Mouse (Mus musculus) adrenal gland, postnatal 36 days (tissue): ENCODE measurements around the gene Foxn2. TPM values are rescaled to one million over a fixed set of nuclear protein-coding genes. Genes with fewer than 3 reads are reported as not detected.
"Not testable (repeated sequence)": the region's sequence is repeated elsewhere in the genome, so short reads cannot be mapped to it uniquely, and the experiment has no call there.

Experiments
- DNase-seq, 2 experiments: peaks; one replicate each; pipeline ENCODE4 v3.0.0; 2021; ENCODE audit warnings: mixed read lengths in 1 of 2
- long read RNA-seq, 2 experiments: library from polyadenylated mRNA; stranded (forward); transcript quantifications; one replicate each; pipeline ENCODE4 v2.0.0; 2021; ENCODE audit warnings: borderline sequencing depth in 2 of 2
- total RNA-seq, 2 experiments: library from RNA; stranded (reverse); gene quantifications; 2 replicates each; pipeline ENCODE4 v1.2.3; 2021

Foxn2 gene
- 10 to 100 TPM; 20.7 to 25.4 TPM for total RNA-seq
- long read RNA-seq, experiment 1, partial matches to known transcripts = 0 of 4 reads
- long read RNA-seq, experiment 1, other reads (novel, unspliced or antisense) = 4 of 4 reads
- long read RNA-seq, experiment 2, partial matches to known transcripts = 0 of 4 reads
- long read RNA-seq, experiment 2, other reads (novel, unspliced or antisense) = 4 of 4 reads

DNA sequence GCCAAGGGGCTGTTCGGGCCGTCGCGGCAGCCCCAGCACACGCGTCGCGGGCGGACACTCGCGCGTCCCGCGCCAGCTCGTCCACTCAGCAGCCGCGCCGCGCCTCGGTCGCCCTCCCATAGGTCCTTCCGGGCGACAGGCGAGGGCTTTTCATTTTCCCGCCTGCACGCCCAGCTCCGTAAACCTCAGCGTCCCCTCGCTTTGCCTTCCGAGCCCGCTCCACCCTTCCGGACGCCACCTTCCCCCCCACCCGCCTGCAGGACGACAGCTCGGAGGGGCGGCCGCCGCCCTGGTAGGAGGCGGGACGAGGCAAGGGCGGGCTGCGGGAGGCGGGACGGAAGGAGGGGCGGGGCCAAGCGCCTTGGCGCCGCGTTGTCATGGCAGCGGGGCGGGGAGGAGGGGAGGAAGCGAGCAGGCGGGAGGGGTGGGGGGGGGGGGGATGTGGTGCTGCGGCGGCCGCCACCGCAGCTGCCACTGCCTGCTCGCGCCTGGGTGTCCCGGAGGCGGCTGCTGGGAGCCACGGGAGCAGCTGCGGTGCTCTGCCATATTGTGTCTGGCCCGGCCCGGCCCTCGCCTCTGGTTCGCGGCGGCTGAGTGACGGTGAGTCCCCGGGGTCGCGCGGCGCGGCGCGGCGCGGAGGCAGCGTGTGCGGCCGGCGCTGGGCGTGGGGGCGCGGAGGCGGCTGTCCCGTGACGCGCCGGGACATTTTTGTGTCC is at the start of gene Foxn2:
Foxn2 (plus strand) TSS at position 427 of the 716 bp plus-strand sequence.
- peak; percentile 98 to 99 for DNase-seq

GRCm38 (mm10) chr17:88397501-88397900 is 43.0 kb upstream of the Foxn2 start:
- no peak for DNase-seq

DNA sequence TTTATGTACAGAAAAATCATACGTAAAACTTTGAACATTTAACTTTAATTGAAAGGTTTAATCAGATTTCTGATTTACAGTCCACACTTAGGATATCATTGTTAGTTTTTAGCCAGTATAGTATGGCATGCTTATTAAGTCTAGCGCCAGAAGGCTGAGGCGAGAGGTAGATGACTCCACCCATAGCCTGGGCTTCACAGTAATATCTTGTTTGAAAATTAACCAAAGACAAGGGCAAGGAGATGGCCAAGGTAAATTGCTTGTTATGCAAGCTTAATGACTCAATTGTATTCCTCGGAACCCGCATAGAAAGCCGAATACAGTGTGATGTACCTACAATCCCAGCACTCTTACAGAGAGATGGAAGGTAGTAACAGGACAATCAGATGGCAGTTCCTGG is 42.4 kb upstream of the Foxn2 start:
- DNase-seq = no peak

- DNase-seq = no peak
Observed at GRCm38 (mm10) chr17:88398854-88399253, 41.7 kb upstream of the Foxn2 start.

- no peak for DNase-seq
Observed at GRCm38 (mm10) chr17:88400122-88400521, 40.4 kb upstream of the Foxn2 start.

GRCm38 (mm10) chr17:88400702-88401475 is 39.6 kb upstream of the Foxn2 start:
- no peak for DNase-seq

GRCm38 (mm10) chr17:88403269-88403668 is 37.2 kb upstream of the Foxn2 start:
- DNase-seq = no peak

- DNase-seq = no peak
Observed at GRCm38 (mm10) chr17:88404471-88404870, 36.0 kb upstream of the Foxn2 start.

- DNase-seq = no peak
Observed at GRCm38 (mm10) chr17:88405076-88405475, 35.4 kb upstream of the Foxn2 start.

GRCm38 (mm10) chr17:88409706-88410105 is 30.8 kb upstream of the Foxn2 start:
- no peak for DNase-seq

DNA sequence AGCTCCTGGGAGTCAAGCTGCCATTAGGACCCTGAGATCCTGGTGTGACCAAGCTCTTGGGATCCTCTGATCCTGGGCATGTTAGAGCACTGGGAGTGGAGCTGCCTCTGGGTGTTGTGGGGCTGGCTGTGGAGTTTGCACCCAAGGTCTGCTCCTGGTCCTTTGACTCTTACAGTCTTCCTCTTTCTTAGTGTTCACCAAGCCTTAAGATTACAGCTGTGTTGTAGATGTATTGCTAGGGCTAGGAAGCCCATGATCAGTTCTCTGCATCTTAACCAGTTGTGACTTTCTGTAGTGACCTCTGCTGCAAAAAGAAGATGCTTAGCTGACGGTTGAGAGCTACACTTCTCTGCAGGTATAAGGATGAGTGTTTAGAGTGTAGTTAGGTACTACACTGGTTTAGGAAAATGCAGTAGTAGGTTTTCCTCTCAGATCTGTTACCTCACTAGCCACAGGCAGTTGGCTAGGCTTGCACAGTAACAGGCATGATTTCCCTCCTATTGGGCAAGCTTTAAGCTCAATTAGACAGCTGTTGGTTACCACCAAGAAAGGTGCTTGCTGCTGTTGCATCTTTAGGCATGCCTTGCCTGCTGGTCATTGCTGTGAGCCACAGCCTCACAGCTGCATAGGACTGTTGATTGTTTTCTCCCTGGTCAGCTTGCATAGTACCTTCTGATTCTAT is 27.2 kb upstream of the Foxn2 start:
- no peak for DNase-seq

DNA sequence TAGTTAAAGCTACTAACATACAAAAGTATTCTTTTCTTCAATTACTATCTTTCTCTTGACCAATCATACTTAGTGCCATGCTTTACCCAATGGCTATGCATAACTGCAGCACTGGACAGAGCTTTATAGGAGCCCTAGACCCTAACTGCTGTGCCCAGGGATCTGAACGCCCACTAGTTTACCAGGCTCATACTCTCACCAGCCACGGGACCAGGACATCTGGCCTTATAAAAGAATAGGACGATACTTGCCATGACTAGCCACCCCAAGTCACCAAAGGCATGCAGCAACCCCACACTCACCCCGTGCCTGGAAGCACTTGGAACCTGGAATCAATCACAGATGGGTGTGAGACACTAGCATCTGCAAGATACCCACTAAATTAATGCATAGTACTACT is 20.1 kb upstream of the Foxn2 start:
- no peak for DNase-seq

- no peak for DNase-seq
Observed at GRCm38 (mm10) chr17:88421246-88421645, 19.3 kb upstream of the Foxn2 start.

- no peak for DNase-seq
Observed at GRCm38 (mm10) chr17:88430719-88431118, 9.8 kb upstream of the Foxn2 start.

- no peak for DNase-seq
Observed at GRCm38 (mm10) chr17:88431486-88431885, 9.0 kb upstream of the Foxn2 start.

GRCm38 (mm10) chr17:88431987-88432386 is 8.5 kb upstream of the Foxn2 start:
- no peak for DNase-seq

GRCm38 (mm10) chr17:88435322-88435721 is 5.2 kb upstream of the Foxn2 start:
- no peak for DNase-seq

DNA sequence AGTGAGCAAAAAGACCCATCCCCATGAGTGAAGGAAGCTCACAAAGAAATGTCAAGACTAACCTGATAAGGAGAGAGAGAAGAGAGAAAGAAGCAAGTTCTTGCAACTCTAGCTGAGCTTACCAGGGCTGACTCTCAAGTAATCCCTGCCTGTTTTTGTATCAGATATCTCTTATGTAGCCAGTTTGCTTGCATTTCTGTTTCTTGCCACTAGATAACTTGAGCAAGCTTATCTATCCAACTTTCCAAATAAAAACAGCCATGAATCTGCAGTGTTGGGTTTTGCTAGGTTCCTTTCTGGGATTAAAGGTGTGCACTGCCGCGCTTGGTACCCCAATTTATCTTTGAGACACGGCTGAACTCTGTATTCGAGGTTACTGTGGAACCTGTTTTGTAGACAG is 4.2 kb upstream of the Foxn2 start:
- DNase-seq = no peak

- not testable (repeated sequence) for DNase-seq
Observed at GRCm38 (mm10) chr17:88436749-88437148, 3.8 kb upstream of the Foxn2 start.

DNA sequence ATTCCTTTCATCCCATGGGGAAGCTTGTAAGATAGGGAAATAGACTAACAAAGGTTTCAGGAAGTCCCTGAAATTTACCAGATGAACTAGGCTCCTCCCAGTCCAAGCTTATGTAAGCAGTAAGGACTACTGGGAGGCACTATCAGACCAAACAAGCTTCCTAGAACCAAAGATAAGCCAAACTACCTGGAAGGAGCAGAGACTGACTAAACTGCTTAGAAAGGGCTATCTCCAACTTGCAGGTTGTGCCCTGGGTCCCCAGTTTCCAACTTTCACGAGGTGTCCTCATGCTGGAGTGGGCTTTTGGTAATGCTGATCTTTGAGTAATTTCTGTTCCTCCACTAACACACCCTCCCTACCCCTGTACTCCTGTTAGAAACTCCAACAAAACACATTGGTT is 3.1 kb upstream of the Foxn2 start:
- DNase-seq = no peak

DNA sequence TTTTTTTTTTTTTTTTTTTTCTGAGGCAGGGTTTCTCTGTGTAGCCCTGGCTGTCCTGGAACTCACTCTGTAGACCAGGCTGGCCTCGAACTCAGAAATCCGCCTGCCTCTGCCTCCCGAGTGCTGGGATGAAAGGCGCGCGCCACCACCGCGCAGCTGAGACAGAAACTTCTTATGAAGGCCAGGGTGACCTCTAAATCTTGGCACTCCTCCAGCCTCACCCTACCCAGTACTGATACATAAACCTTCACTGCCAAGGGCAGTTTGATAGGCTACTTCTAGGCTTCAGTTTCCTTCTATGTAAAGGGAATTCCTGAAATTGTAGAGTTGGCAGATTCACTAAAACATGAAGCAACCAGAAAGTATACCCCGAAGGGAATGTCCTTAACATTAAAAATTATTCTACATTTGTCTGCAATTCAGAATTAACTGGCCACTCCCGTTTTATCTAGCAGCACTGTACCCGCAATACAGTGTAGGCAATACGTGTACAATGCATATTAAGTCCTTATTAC is 918 bp upstream of the Foxn2 start:
- peak; percentile 33 to 53 for DNase-seq

GRCm38 (mm10) chr17:88441001-88441431 is 505 bp downstream of the Foxn2 start:
- no peak for DNase-seq
